Mouse (Mus musculus) left cerebral cortex, adult 8-10 months (tissue): Measurements from ENCODE around the gene Nop9. TPM values are rescaled to one million over a fixed set of nuclear protein-coding genes. Genes with fewer than 3 reads are reported as not detected.

Source experiments
- DNase-seq, 2 experiments: peaks; one replicate each; pipeline ENCODE4 v3.0.0; 2022; ENCODE audit warnings: low spot score in 2 of 2
- total RNA-seq, 4 experiments: library from RNA; stranded (reverse); gene quantifications; 2 replicates each; pipeline ENCODE4 v1.2.4; 2022

The Nop9 gene
- total RNA-seq, 4 experiments from 2014 or later: 9.7 to 11.8 (median 11.0) TPM

DNA sequence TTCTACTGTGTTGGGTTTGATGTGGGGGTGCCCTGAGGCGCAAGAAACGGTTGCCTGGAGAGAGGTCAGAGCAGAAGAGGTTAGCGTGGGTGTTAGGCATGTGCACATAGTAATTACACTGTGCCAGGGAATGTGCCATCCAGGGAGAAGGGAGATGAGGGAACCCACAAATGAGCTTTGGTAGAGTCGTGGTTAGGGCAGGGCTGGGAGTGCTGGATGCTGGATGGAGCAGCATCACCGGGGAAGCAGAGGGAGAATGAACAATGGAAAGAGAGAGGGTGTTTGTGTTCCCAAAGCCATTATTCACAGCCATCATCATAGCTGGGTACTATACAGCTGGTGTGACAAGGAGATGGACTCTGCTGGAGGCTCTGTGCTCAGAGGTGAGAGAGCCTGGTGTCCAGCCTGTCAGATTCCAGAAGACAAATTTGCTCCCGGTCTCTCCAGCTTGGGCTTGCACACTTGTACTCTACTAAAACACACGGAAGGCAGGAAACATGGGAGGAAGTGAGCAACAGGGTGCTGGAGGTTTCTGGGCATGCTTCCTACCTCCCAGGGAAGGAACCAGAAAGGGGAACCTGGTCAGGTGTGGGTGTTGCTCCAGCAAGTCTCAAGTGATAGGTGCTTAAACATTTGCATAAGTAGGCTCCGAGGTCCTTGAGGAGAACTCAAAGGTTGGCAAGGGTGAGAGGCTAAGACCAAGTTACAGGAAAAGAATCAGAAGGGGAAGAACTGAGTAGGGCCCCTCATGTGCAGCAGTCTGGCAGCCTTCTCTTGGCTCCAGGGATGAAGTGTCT is 17.4 kb upstream of the Nop9 start:
- no peak for DNase-seq

DNA sequence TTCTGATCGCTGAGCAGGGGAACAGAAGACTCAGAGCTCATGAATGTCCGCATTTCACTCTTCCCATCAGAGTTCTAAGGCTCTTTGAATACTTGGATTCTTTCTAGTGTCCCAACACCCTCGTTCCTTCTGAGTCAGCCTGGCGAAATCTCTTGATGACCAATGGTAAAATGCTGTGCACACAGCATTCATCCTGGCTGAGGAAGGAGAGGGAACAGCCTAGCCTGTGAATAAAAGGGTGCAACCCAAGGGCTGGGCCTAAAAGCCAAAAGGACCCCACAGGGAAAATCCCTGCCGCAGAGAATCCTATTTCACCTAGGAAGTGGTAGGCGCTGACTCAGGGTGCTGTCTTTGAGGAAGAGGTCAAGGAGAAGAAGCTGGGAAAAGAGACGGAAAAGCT is 15.4 kb upstream of the Nop9 start:
- no peak for DNase-seq

DNA sequence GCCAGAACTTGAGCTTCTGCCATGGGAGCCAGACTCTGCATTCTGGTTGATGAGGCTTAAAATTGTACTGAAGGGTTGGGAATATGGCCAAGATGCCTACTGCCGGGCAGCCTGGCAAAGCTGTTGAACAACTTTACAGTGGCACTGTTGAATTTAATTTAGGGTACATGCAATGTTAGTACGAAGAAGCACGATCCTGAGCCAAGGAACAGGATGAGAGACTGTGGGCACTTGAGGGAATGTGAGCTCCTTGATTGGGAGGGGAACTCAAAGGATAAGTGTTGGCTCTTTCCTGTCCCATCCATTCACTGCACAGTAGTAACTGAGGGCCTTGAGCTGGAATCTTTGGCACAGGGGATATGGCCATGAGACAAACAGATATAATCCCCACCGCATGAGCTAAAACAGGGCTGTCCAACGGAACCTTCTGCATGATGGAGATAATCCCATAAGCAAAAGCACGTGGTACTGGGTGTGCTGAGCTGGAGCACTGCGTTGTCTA is 14.9 kb upstream of the Nop9 start:
- peak in 1 of 2 experiments; percentile 28 for DNase-seq

DNA sequence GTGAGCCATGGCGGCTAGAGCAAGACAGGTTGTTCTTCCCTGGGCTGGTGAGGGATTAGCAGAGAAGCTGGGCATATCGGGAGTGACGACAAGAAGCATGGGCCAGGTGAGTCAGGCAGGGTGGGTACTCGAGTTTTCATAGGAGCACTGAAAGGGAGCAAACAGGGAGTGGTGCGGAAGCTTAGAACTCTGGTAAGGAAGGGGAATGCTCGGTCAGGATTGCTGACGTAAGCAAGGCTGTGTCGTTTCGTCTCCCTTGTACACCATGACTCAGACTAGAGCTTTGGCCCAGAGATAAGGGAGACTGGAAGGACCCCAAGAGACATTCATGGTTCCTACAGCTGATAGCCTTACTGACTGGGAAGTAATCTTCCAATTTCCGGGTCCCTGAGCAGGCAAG is 11.6 kb upstream of the Nop9 start:
- DNase-seq: no peak

DNA sequence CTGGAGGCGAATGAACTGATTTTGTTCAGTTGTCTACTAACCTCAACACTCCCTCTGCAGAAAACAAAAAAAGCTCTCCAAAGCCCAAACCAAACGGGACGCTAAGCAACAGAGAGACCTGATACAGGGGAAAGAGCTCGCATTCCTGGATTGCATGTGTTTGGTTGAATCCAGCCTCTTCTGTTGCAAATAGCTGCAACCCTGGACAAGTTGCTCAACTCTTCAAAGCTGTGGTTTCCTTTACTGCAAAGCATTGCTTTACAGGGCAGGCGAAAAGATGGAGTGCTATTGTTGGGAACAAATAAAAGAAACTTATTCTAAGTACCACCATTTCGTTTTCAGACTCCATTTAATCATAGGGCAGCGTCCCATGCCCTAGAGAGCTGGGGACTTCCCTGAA is 10.6 kb upstream of the Nop9 start:
- no peak for DNase-seq

DNA sequence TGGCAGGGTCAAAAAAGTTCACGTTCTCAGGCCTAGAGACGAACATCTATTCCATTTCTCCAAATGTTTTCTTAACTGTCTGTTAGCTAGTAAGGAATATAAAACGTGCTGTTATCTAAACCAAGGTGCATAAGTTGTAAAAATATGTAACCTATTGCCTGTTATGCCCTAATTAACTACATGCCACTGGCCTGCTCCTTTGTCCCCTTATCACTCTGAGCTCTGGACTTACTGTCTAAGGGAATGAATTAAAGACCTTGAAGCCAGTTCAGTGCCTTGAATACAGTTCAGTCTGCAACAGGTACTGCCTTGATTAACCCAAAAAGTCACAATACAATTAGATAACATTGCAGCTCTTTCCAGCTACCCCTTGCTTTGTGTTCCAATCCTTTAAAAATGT is 10.2 kb upstream of the Nop9 start:
- DNase-seq: no peak

DNA sequence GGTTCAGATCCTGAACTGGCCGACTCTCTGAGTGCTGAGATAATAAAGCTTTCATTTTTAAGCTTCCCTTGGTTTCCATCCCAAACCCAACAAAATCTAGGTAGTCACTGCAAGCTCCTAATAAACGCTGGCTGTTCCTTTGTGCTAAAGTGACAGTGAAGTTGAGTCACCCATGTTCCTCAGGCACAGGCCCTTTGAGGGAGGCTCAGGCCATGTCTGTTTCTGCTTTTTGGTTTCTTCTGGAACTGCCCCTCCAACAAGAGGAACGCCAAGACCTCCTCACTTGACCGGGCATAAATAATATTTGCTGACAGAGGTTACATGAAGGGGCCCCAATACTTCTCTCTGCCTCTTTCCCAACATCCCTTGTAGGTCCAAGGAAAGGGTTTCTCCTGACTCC is 9.7 kb upstream of the Nop9 start:
- no peak for DNase-seq

DNA sequence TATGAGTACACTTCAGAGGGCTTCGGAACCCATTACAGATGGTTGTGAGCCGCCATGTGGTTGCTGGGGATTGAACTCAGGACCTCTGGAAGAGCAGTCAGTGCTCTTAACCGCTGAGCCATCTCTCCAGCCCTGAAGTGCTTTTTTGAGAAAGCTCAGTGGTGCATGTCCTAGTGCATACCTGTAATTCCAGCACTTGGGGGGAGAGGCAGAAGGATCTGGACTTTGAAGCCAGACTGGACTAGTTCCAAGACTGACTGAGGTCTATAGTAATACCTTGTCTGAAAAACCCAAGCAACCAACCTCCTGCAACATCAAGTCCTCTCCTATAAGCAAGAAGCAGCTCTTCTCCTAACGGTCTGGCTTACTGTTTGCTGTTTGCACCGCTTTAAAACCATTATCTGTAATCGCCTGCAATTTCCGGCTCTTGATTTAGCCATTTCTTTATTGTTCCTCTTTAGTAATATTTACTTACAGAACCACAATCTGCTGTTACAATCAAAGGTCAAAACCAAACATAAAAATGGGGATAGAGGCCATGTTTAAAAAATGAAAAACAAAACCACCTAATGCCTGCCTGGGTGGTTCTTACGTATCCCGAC is 8.3 kb upstream of the Nop9 start:
- no peak for DNase-seq

DNA sequence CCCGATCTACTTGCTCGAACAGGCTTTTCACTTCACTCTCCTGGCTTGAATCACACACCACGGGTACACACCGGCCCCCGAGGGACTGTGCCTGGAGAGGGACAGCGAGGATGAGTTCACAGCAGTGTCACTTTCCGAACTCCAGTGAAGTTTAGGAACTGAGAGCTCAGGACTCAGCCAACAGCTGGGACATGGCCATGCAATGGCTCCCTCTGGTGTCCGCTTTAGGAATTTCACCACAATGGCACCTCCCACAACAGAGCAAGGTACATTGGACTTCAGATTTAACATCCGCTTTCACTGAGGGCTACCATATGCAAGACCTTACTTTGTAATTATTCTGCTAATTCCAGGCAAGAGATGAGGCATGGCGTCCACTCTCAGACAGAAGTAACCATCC is 1.8 kb upstream of the Nop9 start:
- DNase-seq: peak in 1 of 2 experiments; percentile 81

DNA sequence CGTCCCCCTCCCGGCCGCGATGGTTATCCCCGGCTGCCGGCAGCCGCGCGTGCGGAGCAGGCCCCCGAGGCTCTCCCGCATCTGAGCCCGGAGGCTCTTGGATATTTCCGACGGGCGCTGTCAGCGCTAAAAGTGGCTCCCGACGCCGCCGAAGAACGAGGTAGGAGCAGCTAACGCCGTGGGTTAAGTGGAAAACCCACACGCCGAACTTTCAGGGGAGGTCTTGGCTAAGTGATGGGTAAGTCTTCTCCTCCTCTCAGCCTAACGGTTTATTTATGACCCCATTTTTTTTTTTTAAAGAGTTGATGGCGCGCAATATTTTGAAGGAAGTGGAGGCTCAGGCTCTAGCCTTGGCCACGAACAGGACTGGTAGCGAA is 356 bp downstream of the Nop9 start:
- DNase-seq: no peak

DNA sequence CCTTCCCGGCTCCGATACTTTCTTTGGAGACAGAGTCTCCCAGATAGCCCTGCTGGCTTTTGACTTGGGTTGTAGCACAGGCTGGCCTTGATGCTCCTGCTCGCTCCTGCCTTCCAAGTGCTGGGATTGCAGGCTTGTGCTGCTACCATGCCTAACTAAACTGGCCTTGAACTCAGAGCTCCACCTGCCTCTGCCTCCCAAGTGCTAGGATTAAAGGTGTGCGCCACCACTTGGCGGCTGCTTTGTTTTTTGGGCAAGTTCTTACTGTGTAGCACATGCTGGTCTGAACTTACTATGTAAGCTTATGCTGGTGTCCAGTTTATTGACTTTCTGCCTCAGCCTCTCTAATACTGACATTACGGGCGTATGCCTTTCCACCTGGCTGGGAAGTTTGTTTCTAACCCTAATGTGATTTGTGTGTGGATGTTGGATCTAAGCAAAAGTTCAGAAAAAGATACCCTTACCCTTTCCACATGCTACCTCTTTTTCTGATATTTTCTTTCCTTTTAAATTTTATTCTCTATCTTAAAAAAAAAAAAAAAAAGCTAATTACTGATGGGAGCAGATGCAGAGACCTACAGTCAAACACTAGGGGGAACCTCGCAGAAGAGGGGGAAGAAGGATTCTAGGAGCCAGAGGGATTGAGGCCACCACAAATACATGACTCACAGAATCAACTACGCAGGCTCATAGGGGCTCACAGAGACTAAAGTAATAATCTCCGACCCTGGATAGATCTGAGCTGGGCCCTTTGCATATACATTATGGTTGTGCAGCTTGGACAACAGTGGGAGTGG is 1.8 kb downstream of the Nop9 start:
- no peak for DNase-seq

DNA sequence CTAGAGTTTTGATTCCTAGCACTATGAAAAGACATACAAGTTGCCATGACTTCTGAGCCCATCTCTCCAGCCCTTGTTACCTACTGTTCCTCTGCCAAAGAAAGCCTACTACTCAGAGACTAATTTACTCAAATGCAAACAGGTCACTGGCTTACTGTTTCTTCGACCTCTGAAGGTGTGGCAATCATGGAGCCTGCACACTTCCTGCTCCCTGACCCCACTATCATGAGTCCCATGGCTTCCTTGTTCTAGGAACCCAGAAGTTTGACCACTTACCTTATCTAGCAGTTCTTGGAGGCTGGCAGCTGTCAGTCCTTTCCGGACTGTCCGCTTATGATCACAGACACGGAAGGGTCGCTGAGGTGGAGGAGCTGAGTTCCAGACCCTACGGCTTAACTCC is 12.1 kb downstream of the Nop9 start:
- DNase-seq: no peak

DNA sequence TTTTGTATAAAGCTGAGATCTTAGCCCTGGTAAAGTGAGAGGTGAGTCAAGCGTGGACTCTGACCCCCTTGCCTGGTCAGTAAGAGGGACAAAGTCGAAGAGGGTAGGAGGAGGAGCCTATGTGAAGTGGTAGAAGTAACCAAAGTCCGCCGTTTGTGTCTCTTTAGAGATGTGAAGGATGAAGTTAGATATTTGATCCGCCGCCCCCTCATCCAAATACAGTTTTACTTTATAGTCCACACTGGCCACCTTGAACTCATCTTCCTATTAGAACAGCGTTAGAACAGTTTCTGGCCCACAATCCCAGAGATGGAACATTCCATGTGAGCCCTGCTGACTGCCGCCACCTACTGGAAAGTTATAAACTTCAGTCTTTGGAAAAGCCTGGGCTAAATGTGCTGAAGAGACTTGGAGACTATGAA is 12.9 kb downstream of the Nop9 start, which contains the start of gene Cideb:
Gene Cideb (minus strand): TSS at position 96 of the 422 bp plus-strand sequence.
- no peak for DNase-seq

DNA sequence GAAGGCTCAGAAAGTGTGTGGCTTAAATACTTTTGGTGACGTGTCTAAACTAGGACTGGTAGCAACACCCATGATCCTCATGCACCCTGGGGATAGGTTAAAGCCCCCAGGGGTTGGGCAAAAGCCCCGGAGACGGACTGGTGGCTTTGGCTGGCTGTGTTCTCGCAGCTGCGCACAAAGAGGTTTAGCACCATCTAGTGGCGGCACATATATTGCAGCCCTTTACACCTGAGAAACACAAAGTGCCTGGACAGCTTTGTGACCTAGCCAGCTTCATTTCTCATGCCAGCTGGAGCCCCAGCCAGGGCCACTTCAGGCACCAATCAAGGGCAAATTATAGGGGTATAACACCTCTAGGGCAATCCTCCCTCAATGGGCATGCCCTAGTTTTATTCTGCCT is 14.7 kb downstream of the Nop9 start:
- DNase-seq: peak; percentile 62 to 74

DNA sequence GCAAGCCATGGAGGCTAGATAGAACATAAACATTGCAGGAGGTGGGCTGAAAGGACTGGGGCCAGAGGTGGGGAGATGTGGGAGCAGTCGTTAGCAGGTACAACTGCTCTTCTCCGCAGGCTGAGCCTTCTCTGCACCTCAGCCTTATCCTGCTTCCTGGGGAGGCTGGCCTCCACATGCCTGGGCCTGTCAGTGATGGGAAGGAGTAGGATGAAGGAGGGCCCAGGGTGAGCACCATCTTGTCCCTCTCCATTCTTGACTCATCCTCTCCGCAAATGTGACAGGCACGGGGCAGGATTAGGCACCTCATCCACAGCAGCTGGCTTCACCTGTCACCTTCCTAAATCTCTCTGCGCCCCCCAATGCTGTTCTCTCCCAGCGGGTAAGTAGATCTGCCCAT is 15.7 kb downstream of the Nop9 start, which contains the start of gene Ltb4r2:
Gene Ltb4r2 (plus strand): TSS at position 266 of the 400 bp plus-strand sequence.
- DNase-seq: no peak

DNA sequence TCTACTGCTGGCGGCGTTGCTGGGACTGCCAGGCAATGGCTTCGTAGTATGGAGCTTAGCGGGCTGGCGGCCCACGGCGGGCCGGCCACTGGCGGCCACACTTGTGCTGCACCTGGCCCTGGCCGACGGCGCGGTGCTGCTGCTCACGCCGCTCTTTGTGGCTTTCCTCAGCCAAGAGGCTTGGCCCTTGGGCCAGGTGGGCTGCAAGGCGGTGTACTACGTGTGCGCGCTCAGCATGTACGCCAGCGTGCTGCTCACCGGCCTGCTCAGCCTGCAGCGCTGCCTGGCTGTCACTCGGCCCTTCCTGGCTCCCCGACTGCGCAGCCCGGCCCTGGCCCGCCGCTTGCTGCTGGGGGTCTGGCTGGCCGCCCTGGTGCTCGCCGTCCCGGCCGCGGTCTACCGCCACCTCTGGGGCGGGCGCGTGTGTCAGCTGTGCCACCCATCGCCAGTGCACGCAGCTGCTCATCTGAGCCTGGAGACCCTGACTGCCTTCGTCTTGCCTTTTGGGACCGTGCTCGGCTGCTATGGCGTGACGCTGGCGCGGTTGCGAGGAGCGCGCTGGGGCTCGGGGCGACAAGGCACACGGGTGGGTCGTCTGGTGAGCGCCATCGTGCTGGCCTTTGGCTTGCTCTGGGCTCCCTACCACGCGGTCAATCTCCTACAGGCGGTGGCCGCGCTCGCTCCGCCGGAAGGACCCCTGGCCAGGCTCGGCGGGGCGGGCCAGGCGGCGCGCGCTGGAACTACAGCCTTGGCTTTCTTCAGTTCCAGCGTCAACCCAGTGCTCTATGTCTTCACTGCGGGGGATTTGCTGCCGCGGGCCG is 16.7 kb downstream of the Nop9 start:
- DNase-seq: no peak

DNA sequence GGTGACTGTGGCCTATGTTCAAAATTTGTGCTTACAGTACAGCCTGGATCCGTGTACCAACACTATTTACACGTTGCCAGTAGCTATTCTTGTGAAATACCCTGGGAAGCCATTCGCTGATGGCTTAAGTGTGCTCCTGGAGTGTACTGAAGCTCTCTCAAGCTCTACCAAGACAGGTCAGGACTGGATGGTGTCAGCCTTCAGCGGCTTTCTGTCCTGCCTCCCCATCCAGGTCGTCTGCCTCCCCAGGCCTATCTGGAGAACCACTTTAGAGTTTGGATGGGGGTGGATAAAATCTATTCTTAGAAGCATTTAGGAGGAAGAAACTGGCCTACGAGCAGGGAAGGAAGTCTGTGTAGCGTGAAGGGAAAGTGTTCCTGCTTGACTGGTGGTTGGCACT is 17.7 kb downstream of the Nop9 start:
- no peak for DNase-seq

DNA sequence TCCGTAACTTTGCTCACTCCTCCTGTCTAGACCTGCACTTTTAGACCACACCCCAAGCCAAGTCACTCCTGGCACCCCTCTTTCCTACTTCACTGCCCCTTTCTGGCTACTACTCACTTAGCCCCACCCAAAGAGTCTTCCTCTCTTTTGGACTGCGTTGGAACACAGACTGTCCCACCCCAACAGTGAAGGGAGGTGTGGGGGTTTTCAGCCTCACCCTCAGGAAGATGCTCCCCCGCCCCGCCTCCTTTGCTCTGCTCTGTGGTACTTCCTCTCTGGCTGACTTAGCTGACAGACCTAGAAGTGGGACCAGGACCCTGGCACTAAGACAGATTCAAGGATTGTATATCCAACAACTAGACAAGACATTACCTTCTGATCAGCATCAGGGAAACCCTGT is 20.2 kb downstream of the Nop9 start, which contains the start of gene Ltb4r1:
Gene Ltb4r1 (plus strand): TSS at position 267 of the 400 bp plus-strand sequence.
- no peak for DNase-seq

DNA sequence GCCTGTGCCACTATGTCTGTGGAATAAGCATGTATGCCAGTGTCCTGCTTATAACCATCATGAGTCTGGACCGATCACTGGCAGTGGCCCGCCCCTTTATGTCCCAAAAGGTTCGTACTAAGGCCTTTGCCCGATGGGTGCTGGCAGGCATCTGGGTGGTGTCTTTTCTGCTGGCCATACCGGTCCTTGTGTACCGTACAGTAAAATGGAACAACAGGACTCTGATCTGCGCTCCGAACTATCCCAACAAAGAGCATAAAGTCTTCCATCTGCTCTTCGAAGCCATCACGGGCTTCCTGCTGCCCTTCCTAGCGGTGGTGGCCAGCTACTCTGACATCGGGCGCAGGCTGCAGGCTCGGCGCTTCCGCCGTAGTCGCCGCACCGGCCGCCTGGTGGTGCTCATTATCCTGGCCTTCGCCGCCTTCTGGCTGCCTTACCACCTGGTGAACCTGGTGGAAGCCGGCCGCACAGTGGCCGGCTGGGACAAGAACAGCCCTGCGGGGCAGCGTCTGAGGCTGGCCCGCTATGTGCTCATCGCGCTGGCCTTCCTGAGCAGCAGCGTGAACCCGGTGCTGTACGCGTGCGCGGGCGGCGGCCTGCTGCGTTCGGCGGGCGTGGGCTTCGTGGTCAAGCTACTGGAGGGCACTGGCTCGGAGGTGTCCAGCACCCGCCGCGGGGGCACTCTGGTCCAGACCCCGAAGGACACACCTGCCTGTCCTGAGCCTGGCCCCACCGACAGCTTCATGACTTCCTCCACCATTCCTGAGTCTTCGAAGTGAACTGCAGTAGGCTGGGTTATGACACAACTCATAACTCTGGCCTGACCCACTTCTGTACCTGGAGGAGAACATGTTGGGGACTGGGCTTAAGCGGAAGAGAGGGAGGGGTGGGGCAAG is 22.3 kb downstream of the Nop9 start:
- DNase-seq: no peak

DNA sequence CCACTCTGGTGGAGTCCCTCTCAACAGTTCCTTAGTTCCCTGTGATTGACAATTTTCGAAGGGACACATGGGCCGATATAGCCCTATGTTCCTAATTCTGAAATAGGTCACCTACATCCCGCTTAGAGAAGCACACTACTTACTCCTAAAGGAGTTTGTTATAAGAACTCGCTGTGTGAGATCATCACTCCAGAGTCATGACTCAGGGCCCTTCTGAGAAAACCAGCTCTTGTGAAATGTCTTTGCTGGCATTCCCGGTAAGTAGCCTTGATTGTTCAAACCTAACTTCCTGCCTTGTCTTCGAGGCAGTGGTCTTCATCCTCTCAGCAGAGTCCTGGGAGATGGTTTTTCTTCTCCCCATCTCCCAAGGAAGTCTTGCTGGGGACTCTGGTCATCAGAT is 23.1 kb downstream of the Nop9 start:
- no peak for DNase-seq
